Mouse (Mus musculus): ENCODE results near the gene Muc4. TPM values are rescaled to one million over a fixed set of nuclear protein-coding genes. Genes with fewer than 3 reads are reported as not detected.

The Muc4 gene
- 26.7 and 51.7 TPM in 2 replicates for polyA plus RNA-seq (2012; rRNA removed)

GRCm38 (mm10) chr16:32735586-32735985 is at the start of gene Muc4:
TSS of gene Muc4 (plus strand) at chr16:32735886.
- DNase-seq (ENCODE audit: low read depth, low spot score) = no peak
- 91% methylated on average over 2 of the region's 2 CpGs for WGBS

- WGBS = 60% methylated on average over 5 of the region's 5 CpGs
Observed at GRCm38 (mm10) chr16:32685998-32686397, 49.7 kb upstream of the Muc4 start.

GRCm38 (mm10) chr16:32687221-32687620 is 48.5 kb upstream of the Muc4 start:
- DNase-seq (ENCODE audit: low read depth, low spot score) = no peak
- WGBS = 57% methylated on average over 5 of the region's 5 CpGs

More at GRCm38 (mm10) chr16:32685998-32686397, 49.7 kb upstream of the Muc4 start:
- no peak for DNase-seq (ENCODE audit: low read depth, low spot score)

- DNase-seq (ENCODE audit: low read depth, low spot score) = no peak
- 20% methylated on average over 4 of the region's 4 CpGs for WGBS
Observed at GRCm38 (mm10) chr16:32688770-32689169, 46.9 kb upstream of the Muc4 start.

GRCm38 (mm10) chr16:32689501-32689900 is 46.2 kb upstream of the Muc4 start:
- 10% methylated on average over 9 of the region's 9 CpGs for WGBS
- DNase-seq (ENCODE audit: low read depth, low spot score) = no peak

- 8% methylated on average over 7 of the region's 7 CpGs for WGBS
- no peak for DNase-seq (ENCODE audit: low read depth, low spot score)
Observed at GRCm38 (mm10) chr16:32696841-32697464, 38.7 kb upstream of the Muc4 start.

- no peak for DNase-seq (ENCODE audit: low read depth, low spot score)
- 88% methylated on average over 22 of the region's 22 CpGs for whole genome bisulfite sequencing
Observed at GRCm38 (mm10) chr16:32697665-32698446, 37.8 kb upstream of the Muc4 start.

GRCm38 (mm10) chr16:32698550-32698949 is 37.1 kb upstream of the Muc4 start:
- WGBS = 14% methylated on average over 7 of the region's 7 CpGs
- DNase-seq (ENCODE audit: low read depth, low spot score) = no peak

GRCm38 (mm10) chr16:32703312-32703912 is 32.3 kb upstream of the Muc4 start:
- WGBS = 46% methylated on average over 9 of the region's 9 CpGs
- DNase-seq (ENCODE audit: low read depth, low spot score) = no peak

- 95% methylated on average over 3 of the region's 3 CpGs for WGBS
Observed at GRCm38 (mm10) chr16:32705606-32706005, 30.1 kb upstream of the Muc4 start.

GRCm38 (mm10) chr16:32707111-32707823 is 28.4 kb upstream of the Muc4 start:
- WGBS = 54% methylated on average over 17 of the region's 17 CpGs
- no peak for DNase-seq (ENCODE audit: low read depth, low spot score)

More at GRCm38 (mm10) chr16:32705606-32706005, 30.1 kb upstream of the Muc4 start:
- DNase-seq (ENCODE audit: low read depth, low spot score) = no peak

GRCm38 (mm10) chr16:32707824-32708456 is 27.7 kb upstream of the Muc4 start:
- WGBS = 25% methylated on average over 9 of the region's 9 CpGs
- no peak for DNase-seq (ENCODE audit: low read depth, low spot score)

- no peak for DNase-seq (ENCODE audit: low read depth, low spot score)
Observed at GRCm38 (mm10) chr16:32708457-32709033, 27.1 kb upstream of the Muc4 start.

GRCm38 (mm10) chr16:32709116-32709515 is 26.6 kb upstream of the Muc4 start:
- WGBS = 38% methylated on average over 8 of the region's 8 CpGs
- DNase-seq (ENCODE audit: low read depth, low spot score) = no peak

More at GRCm38 (mm10) chr16:32708457-32709033, 27.1 kb upstream of the Muc4 start:
- 22% methylated on average over 10 of the region's 10 CpGs for WGBS

- WGBS = 78% methylated on average over 14 of the region's 14 CpGs
Observed at GRCm38 (mm10) chr16:32710426-32711070, 25.1 kb upstream of the Muc4 start.

GRCm38 (mm10) chr16:32712202-32712601 is 23.5 kb upstream of the Muc4 start:
- no peak for DNase-seq (ENCODE audit: low read depth, low spot score)
- 96% methylated on average over 11 of the region's 11 CpGs for WGBS

More at GRCm38 (mm10) chr16:32710426-32711070, 25.1 kb upstream of the Muc4 start:
- no peak for DNase-seq (ENCODE audit: low read depth, low spot score)

- no peak for DNase-seq (ENCODE audit: low read depth, low spot score)
Observed at GRCm38 (mm10) chr16:32713556-32713955, 22.1 kb upstream of the Muc4 start.

GRCm38 (mm10) chr16:32715364-32715763 is 20.3 kb upstream of the Muc4 start:
- DNase-seq (ENCODE audit: low read depth, low spot score) = no peak
- WGBS = 25% methylated on average over 13 of the region's 13 CpGs

More at GRCm38 (mm10) chr16:32713556-32713955, 22.1 kb upstream of the Muc4 start:
- WGBS = 33% methylated on average over 6 of the region's 6 CpGs
